Mouse (Mus musculus) liver (tissue): ENCODE measurements around the gene Hist1h2bl.

Experiments used
- DNase-seq: peaks from one replicate; pipeline ENCODE4 v3.0.0-alpha.2; 2020; ENCODE audit warnings: mixed read lengths

Gene Hist1h2bl

DNA sequence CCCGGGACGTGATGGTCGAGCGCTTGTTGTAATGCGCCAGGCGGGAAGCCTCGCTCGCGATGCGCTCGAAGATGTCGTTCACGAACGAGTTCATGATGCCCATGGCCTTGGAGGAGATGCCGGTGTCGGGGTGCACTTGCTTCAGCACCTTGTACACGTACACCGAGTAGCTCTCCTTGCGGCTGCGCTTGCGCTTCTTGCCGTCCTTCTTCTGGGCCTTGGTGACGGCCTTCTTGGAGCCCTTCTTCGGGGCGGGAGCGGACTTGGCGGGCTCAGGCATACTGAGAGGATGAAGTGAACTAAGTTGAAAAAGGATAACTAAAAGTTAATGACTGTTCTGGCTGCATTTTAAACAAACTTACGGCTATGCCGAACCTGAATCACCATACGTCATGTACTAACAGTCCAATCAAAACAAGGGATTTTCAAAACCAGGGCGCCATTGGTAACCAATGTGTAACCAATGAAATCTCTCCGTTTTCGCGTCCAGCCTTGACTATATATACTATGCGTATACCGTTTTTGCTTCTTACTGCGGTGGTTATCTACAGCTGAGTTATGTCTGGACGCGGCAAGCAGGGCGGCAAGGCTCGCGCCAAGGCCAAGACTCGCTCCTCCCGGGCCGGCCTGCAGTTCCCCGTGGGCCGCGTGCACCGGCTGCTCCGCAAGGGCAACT, at the start of gene Hist1h2bl, which contains the start of gene Hist1h2ai:
Gene Hist1h2bl (minus strand): TSS at position 280 of the 676 bp plus-strand sequence.
Gene Hist1h2ai (plus strand): TSS at position 559 of the 676 bp plus-strand sequence.
- peak; percentile 86 for DNase-seq

DNA sequence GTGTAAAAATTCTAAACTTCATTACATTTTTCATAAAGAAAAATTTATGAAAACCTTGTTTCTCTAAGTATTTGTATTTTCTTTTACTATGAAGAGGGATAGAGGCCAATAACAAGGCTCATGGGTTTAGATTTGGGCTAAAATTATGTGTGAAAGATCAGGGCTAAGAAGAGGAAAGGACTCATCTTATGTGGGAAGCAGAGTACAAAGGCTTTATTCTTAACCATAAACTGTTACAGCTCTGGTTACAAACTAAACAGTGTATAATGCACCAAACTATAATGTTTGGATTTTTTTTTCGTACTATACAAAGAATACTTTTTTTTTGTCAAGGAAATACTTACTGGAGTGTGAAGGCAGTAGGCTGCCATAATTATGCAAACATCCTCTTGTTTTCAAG, 39.8 kb upstream of the Hist1h2bl start:
- DNase-seq = no peak

DNA sequence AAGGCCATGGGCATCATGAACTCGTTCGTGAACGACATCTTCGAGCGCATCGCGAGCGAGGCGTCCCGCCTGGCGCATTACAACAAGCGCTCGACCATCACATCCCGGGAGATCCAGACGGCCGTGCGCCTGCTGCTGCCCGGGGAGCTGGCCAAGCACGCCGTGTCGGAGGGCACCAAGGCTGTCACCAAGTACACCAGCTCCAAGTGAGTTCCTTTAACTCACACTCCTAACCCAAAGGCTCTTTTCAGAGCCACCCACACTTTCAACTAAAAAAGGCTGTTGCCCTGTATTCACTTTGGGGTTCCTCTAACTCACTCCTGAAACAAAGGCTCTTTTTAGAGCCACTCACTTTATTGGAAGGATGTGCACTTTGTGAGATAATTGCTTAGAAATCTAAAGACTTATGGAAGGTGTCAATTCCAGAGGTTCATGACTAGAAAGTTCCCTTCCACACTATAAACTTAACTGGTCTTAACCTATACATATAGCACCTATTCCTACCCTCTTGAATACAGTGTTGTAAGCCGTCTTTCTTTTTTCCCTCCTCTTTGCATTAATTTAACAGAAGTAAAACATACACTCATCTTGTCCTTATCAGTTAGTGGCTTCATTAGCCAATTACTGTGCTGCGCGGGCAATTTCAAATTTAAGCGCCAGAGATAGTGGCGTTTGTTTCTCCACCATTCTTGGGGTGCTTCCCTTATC, 38.5 kb upstream of the Hist1h2bl start:
- DNase-seq = peak; percentile 82

DNA sequence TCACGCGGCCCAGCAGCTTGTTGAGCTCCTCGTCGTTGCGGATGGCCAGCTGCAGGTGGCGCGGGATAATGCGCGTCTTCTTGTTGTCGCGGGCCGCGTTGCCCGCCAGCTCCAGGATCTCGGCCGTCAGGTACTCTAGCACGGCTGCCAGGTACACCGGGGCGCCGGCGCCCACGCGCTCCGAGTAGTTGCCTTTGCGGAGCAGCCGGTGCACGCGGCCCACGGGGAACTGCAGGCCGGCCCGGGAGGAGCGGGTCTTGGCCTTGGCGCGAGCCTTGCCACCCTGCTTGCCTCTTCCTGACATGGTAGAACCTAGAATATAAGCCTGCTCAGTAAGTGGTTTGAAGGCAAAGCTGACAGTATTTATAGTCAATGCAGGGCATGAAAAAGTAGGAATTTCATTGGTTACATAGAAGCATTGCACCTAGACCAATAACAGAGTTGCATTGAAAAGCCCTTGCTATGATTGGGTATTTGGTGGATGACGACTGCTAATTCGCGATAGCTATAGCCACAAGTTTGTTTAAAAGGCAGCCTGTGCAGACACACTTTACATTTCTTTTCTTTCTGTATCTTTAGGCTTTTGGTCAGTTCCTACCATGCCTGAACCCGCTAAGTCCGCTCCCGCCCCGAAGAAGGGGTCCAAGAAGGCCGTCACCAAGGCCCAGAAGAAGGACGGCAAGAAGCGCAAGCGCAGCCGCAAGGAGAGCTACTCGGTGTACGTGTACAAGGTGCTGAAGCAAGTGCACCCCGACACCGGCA, 37.8 kb upstream of the Hist1h2bl start, which contains the start of the genes Hist1h2ak and Hist1h2bn:
Gene Hist1h2ak (minus strand): TSS at position 304 of the 762 bp plus-strand sequence.
Gene Hist1h2bn (plus strand): TSS at position 600 of the 762 bp plus-strand sequence.
- peak; percentile 88 for DNase-seq

DNA sequence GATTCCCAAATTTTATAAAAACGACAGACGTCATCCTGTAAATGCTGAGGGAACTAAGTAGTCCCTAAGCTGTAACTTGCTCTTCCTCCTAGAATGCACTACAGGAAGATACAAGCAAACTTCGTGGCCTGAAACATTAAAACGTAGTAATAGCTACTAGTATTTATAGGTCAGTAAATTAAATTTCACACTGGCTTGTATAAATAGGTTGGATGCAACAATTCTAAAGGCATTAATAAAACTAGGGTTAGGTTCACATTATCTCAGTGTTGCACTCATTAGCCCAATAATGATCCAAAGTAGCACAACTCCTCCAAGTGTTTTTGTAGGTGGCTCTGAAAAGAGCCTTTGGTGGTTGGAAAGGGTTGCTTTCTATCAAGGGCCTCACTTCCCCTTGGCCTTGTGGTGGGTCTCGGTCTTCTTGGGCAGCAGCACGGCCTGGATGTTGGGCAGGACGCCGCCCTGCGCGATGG, 37.1 kb upstream of the Hist1h2bl start:
- DNase-seq = no peak

- peak; percentile 17 for DNase-seq
Measured at GRCm38 (mm10) chr13:21752356-21752755, 36.4 kb upstream of the Hist1h2bl start.

DNA sequence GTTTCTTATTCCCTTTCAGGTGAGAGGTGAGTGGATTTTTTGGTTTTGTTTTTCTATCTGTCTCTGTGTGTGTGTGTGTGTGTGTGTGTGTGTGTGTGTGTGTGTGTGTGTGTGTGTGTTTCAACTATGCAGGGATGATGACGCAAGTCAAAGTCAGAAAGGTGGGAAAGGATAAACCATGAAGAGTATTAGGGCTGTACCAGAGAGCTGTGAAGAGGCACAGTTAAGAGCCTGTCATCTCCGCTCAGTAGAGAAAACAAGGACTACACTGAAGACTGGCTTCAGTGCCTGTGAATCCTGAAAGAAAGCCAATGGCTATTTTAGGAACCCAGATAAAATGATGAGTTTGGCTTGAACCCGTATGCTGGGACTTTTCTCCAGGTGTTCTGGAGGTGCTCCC, 35.9 kb upstream of the Hist1h2bl start:
- DNase-seq = peak; percentile 16

- no peak for DNase-seq
Measured at GRCm38 (mm10) chr13:21751417-21751816, 35.5 kb upstream of the Hist1h2bl start.

GRCm38 (mm10) chr13:21750159-21751017, 34.4 kb upstream of the Hist1h2bl start, which contains the start of gene Hist1h4k:
Gene Hist1h4k (minus strand): TSS chr13:21750505.
- DNase-seq = peak; percentile 96

DNA sequence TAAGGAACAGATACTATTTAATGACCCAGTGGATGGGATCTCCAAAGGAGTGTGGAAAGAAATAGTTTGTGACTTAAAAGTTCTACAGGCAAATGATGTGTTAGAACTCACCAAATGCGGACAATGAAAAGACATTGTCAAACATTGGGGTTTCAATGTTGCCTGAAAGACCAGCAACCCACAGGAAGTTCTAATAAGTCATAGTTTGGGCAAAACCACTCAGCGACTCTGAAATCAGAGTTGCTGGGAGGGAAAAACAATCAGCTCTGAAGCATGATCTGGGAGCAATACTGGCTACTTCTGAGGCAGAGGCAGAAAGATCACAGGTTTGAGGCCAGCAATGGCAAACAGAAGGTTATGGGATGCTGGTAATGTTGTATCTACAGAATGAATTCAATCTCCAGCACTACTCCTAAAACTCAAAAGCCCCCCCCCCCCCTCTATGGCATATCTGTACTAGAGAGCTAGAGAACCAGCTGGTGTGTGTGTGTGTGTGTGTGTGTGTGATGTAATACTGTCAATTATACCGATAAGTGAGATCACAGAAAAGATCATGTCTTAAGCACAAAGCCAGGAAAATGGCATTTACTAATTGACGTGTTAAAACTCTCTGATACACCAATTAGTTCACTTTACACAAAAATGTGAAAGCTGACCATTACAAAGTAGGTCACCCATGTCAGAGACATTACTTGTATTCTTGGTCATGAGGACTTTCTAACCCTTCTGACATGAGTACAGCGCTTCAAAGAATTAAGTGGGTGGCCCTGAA, 33.6 kb upstream of the Hist1h2bl start:
- DNase-seq = peak; percentile 58

- no peak for DNase-seq
Measured at GRCm38 (mm10) chr13:21745006-21745405, 29.1 kb upstream of the Hist1h2bl start.

DNA sequence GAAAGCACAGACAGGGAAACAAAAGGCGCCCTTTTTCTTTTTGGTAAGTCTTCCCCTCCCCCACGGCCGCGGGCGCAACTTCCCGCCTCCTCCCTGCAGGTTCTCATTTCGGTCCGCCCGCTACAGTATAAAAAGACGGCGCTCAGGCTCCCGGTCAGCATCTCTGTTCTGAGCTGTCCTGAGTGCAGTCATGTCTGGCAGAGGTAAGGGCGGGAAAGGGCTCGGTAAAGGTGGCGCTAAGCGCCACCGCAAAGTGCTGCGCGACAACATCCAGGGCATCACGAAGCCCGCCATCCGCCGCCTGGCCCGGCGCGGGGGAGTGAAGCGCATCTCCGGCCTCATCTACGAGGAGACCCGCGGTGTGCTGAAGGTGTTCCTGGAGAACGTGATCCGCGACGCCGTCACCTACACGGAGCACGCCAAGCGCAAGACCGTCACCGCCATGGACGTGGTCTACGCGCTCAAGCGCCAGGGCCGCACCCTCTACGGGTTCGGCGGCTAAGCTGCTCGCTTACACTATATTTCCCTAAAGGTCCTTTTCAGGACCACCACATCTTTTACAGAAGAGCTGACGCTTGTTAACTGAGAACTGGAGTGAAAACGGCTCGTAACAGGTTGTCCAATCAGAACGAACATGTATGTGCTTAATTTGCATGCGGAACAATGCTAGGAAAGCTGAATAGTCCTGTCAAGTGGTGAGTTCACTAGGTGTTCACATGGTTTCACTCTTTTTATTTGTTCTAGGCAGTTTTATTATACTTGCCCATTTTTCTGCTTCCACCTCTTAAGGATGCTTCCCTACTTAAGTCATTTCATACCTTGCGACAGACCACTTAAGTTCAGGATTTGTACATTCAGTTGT, 19.2 kb upstream of the Hist1h2bl start, which contains the start of gene Hist1h4j:
Gene Hist1h4j (plus strand): TSS at position 159 of the 862 bp plus-strand sequence.
- DNase-seq = peak; percentile 94

DNA sequence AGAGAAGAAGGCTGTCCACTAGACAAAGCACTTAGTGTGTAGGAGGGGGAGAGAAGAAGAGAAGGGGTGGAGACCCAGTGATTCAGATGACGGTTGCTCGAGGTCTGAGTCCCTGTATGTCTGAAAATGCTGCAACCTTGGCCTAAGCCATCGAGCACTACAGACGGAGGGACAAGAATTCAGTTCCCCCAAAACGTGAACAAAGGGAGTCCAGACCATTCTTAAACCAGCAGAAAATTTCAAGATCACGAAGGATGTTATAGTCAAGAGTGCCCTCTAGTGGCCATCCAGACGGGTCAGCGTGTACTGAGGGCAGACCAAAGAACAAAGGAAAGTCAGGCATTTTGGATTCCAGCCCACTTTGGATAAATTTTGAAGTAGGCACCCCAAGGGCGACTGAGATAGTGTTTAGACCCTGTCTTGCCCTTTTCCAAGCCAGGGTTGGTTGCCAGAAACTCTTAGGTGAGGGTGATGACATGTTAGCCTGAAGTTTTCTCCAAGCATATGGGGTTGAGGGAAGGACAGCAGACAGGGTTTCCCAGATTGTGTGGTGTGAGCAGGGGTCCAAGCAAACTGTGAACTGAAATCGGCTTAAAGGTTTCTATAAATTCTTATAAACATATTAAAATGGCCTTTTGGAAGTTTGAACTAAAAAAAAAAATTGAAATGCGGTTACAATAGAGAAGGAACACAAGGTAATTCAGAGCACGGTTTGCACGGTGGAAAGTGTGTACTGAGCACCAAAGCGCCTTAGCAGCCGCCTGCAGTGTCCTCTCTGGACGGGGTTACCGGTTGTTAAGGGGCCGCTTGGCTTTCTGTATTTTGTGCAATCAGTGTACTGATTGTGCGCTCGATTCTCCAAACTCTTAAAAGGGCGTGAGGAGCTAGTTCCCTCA, 18.3 kb upstream of the Hist1h2bl start:
- DNase-seq = peak; percentile 78

- peak; percentile 9 for DNase-seq
Measured at GRCm38 (mm10) chr13:21733466-21733865, 17.5 kb upstream of the Hist1h2bl start.

GRCm38 (mm10) chr13:21729544-21729943, 13.6 kb upstream of the Hist1h2bl start:
- no peak for DNase-seq

DNA sequence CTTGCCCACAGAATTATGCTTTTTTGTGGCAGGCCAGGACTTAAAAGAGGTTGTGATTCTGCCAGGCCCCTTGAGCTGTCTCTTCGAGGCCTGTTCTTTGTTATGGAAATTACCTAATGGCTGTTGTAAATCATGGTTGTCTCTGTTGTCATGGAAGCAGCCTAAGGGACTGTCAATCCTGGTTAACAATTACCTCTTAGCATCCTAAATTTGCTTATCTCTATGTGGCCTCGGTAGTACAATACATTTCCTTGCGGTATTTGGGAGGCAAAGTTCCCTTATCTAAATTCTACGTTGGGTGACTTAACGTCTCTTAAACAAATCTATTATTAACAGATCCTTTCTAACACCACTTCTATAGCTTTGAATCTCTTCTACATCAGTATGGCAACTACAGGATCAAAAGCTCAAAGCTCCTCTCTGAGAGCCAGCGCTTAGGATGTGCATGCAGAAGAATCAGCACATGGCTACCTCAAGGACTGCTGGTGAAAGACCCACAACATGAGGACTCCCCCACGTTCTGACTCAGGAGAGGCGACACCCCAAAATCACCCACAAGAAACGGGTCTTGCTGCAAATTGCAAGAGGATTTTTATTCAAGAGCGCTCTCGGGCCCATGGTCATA, 12.1 kb upstream of the Hist1h2bl start:
- no peak for DNase-seq

GRCm38 (mm10) chr13:21722993-21723836, 7.3 kb upstream of the Hist1h2bl start:
- peak; percentile 27 for DNase-seq
